Comparison of ENCODE assay signal across 8 mouse cellular contexts in the genomic region with DNA sequence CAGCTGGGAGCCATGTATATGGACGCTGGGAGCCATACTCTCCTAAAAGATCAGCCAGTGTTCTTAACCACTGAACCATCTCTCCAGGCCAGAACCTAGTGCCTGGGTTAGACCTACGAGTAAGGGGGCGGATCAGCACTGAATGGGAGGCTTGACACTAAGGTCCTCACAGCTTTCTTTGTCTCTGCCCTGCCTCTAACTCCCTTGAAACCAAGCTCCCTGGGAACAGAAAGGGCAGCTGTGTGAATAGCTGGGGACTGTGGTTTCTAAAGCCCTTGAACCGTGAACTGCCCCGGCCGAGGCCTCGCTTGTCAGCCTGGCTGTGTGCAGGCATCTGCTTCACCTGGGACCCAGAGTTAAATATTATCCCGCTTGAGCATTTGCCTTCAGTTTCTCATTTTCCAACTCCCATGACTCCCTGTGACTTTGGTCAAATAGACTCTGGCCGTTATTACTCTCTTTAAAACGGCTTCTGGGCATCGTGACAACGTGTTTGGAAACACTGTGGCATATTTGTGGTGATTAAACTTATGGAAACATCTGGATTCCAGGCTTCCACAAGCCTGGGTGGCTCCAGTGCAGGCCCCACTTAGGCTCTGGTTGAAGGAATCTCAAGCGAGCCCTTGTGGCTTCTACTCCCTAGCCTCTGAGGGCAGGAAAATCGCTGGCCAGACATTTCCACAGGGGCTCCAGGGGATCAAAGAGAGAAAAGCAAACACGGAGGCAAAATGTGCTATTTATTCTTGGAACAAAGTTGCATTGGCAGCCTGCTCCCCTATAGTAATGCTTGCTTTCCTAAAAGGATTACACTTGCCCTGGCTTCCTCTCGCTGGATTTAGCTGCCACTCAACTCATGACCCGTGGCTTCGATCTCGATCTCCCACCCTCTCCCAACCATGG. TPM values are rescaled to one million over a fixed set of nuclear protein-coding genes. Genes with fewer than 3 reads are reported as not detected.
DNase-seq lines count a peak whose midpoint lies in the region; ATAC-seq lines count a peak whose summit lies in the region.
"Had no signal": no experiment of that assay in that cellular context is flagged by ENCODE, and none has a peak within 500 bp of the region (broad histone marks: within the 10 kb centered on the region; RNA-seq: fewer than 3 reads in every experiment).

No protein-coding gene starts in this region.

- H3K9ac ChIP-seq in liver, embryonic 13.5 days = no peak overlapping the region
- H3K9ac ChIP-seq: forebrain, embryonic 15.5 days had no signal

- no peak overlapping the region for H3K4me2 ChIP-seq in liver, embryonic 13.5 days
- H3K4me2 ChIP-seq: forebrain, embryonic 15.5 days had no signal

- no peak overlapping the region for H3K4me3 ChIP-seq in liver, embryonic 13.5 days (replicated peaks)
- H3K4me3 ChIP-seq: forebrain, embryonic 15.5 days had no signal

- H3K27ac ChIP-seq in liver, embryonic 13.5 days = peak overlapping the region; percentile 73
- H3K27ac ChIP-seq: forebrain, embryonic 15.5 days had no signal

- peak; percentile 82 for ATAC-seq in liver, embryonic 13.5 days (ENCODE audit: low read depth)
- ATAC-seq: forebrain, embryonic 15.5 days had no signal

- peak; percentile 89 for DNase-seq in 3T3-L1 (ENCODE audit: low read depth, low spot score)
- peak; percentile 77 for DNase-seq in adipocyte (ENCODE audit: low spot score)
- peak; percentile 82 for DNase-seq in kidney, adult 18-20 months
- DNase-seq in liver, embryonic 13.5 days = no peak
- no peak for DNase-seq in layer of hippocampus, postnatal 25 days (ENCODE audit: extremely low spot score in 1 of 2, low spot score in 1 of 2)
- DNase-seq in layer of hippocampus, adult 9-11 months = no peak
- DNase-seq in cerebellum, adult 8-10 months = no peak

- no peaks in the 10 kb centered on the region for H3K9me3 ChIP-seq in liver, embryonic 13.5 days (replicated peaks)
- H3K9me3 ChIP-seq: forebrain, embryonic 15.5 days had no signal

- H3K4me1 ChIP-seq in liver, embryonic 13.5 days (replicated peaks) = no peaks in the 10 kb centered on the region
- H3K4me1 ChIP-seq: forebrain, embryonic 15.5 days had no signal

- H3K36me3 ChIP-seq in liver, embryonic 13.5 days = no peaks in the 10 kb centered on the region
- H3K36me3 ChIP-seq: forebrain, embryonic 15.5 days had no signal

- 52% methylated on average over 19 of the region's 19 CpGs for WGBS in liver, embryonic 13.5 days (ENCODE audit: insufficient replicate concordance)

- H3K27me3 ChIP-seq in liver, embryonic 13.5 days = no peaks in the 10 kb centered on the region
- H3K27me3 ChIP-seq: forebrain, embryonic 15.5 days had no signal

RNA-seq across cellular contexts. Expression of gene Eva1a, which starts 11.0 kb away (rescaled TPM):
- polyA plus RNA-seq in liver, embryonic 13.5 days (2015; fragmentation: Nextera tagmentation; extraction: Ambion mirVana) = 5.1 and 6.4 TPM in 2 replicates
- 10 to 100 TPM; 14.6 to 16.9 TPM for total RNA-seq in layer of hippocampus, postnatal 25 days (2021)

Comparison
In these comparisons a context has a peak if more than half of its experiments do, and no peak if none do; other contexts are left out.
1. DNase-seq: peak in 3T3-L1 (single experiment), adipocyte (single experiment) and kidney, adult 18-20 months (single experiment); none in liver, embryonic 13.5 days (single experiment), layer of hippocampus, postnatal 25 days (0 of 2), layer of hippocampus, adult 9-11 months (single experiment) and cerebellum, adult 8-10 months (single experiment).